Mouse (Mus musculus) intestine, embryonic 16.5 days (tissue): ENCODE measurements at regions not wholly inside any gene's neighbourhood (a gene's known extent, or its start where the extent isn't known, plus 50 kb on each side); places are given as distances from the start of the nearest gene placed in this dataset.
A peak's percentile ranks its signal among the peaks of the same experiment; 100 is the strongest.

Experiments
- ATAC-seq: fragments of 200-750 bp; cut with Nextera tagmentation; 2 replicates; pipeline ENCODE4 v1.8.0; 2017; ENCODE audit warnings: moderate TSS enrichment, moderate library complexity
- H3K27ac ChIP-seq: fragments of 300-500 bp; sonication (generic); 2 replicates; pipeline ENCODE4 v1.5.1; 2014; ENCODE audit warnings: mild to moderate bottlenecking, low read length
- H3K27me3 ChIP-seq: fragments of 300-500 bp; sonication (generic); replicated peaks from 2 replicates; pipeline ENCODE4 v1.6.1; 2014; ENCODE audit warnings: low read length, control low read depth, mixed read lengths; ENCODE audit not compliant: control insufficient read depth, insufficient read depth
- H3K36me3 ChIP-seq: fragments of 300-500 bp; sonication (generic); 2 replicates; pipeline ENCODE4 v1.6.1; 2014; ENCODE audit warnings: low read length, control low read depth; ENCODE audit not compliant: control insufficient read depth, insufficient read depth
- H3K4me1 ChIP-seq: fragments of 300-500 bp; sonication (generic); 2 replicates; pipeline ENCODE4 v1.6.1; 2014; ENCODE audit warnings: low read length, control low read depth, mixed read lengths; ENCODE audit not compliant: control insufficient read depth, insufficient read depth
- H3K4me2 ChIP-seq: fragments of 300-500 bp; sonication (generic); 2 replicates; pipeline ENCODE4 v1.6.1; 2014; ENCODE audit warnings: low read depth, low read length, control low read depth
- H3K4me3 ChIP-seq: fragments of 300-500 bp; sonication (generic); 2 replicates; pipeline ENCODE4 v1.5.1; 2014; ENCODE audit warnings: mild to moderate bottlenecking, low read length
- H3K9ac ChIP-seq: fragments of 300-500 bp; sonication (generic); 2 replicates; pipeline ENCODE4 v1.6.1; 2014; ENCODE audit warnings: low read depth, low read length
- H3K9me3 ChIP-seq: fragments of 300-500 bp; sonication (generic); 2 replicates; pipeline ENCODE4 v1.6.1; 2016; ENCODE audit warnings: low read length, control low read depth; ENCODE audit not compliant: control insufficient read depth
- WGBS: fragments of 180-500 bp; shearing (Covaris S2); extraction: QIAGEN DNeasy Blood & Tissue Kit; methylation state at CpG from one replicate; pipeline ENCODE4 v1.1.7; 2014; 5-methylcytosine and 5-hydroxymethylcytosine counted together

- H3K4me3 ChIP-seq, result no peak overlapping the region
- H3K4me1 ChIP-seq, result no peaks in the 10 kb centered on the region
- H3K9me3 ChIP-seq, result no peaks in the 10 kb centered on the region
- no peak overlapping the region for H3K4me2 ChIP-seq
- H3K27ac ChIP-seq, result no peak overlapping the region
- ATAC-seq, result no peak
- no peaks in the 10 kb centered on the region for H3K36me3 ChIP-seq
- H3K27me3 ChIP-seq, result no peaks in the 10 kb centered on the region
- H3K9ac ChIP-seq, result no peak overlapping the region
Measured at GRCm38 (mm10) chr5:12639549-12639948, 256.4 kb downstream of the Sema3d start.

DNA sequence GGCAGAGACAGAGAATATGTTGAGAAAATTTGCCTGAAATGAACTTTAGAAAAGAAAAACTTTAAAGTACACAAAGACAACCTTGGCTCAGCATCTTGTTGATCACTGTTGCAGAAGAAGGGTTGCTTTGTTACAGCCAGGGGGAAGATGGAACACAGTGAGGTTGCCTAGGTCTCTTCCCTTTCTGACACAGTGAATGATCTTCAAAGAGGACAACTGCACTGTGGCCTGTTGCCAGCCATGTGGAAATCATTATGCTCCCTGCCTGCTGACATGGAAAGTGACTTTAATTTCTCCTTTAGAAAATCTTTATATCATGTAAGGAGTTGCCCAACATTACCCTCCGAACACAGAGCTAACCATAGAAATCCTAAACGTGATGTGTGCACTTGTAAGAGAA, 263.1 kb downstream of the Sema3d start:
- 84% methylated on average over 2 of the region's 2 CpGs for WGBS
- H3K9ac ChIP-seq, result no peak overlapping the region
- no peak overlapping the region for H3K4me2 ChIP-seq
- no peaks in the 10 kb centered on the region for H3K36me3 ChIP-seq
- H3K27ac ChIP-seq, result no peak overlapping the region
- H3K27me3 ChIP-seq, result no peaks in the 10 kb centered on the region
- H3K4me1 ChIP-seq, result no peaks in the 10 kb centered on the region
- H3K4me3 ChIP-seq, result no peak overlapping the region
- no peak for ATAC-seq
- no peaks in the 10 kb centered on the region for H3K9me3 ChIP-seq

- no peak for ATAC-seq
- WGBS, result 78% methylated on average over 2 of the region's 2 CpGs
- no peak overlapping the region for H3K27ac ChIP-seq
- no peaks in the 10 kb centered on the region for H3K4me1 ChIP-seq
- no peaks in the 10 kb centered on the region for H3K36me3 ChIP-seq
- no peak overlapping the region for H3K4me3 ChIP-seq
- no peaks in the 10 kb centered on the region for H3K27me3 ChIP-seq
- no peak overlapping the region for H3K4me2 ChIP-seq
- no peak overlapping the region for H3K9ac ChIP-seq
- H3K9me3 ChIP-seq, result no peaks in the 10 kb centered on the region
Measured at GRCm38 (mm10) chr5:12673666-12674065, 290.5 kb downstream of the Sema3d start.

DNA sequence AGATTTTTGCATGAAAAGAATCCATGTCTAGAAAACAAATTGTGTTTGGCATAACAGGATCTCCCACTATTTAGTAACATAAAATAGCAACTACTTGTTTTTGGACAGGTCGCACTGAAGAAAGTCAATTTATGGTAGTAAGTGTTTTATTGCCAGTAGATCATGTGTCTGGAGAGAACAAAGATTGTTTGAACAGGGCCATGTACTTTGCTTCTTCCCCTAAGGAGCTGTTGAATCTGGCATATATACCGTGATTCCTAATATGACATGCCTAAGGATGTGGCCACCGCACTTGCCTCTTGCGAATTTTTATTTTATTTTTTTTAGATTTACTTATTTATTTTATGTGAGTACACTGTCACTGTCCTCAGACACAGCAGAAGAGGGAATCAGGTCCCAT, 290.9 kb downstream of the Sema3d start:
- no peak overlapping the region for H3K9ac ChIP-seq
- H3K36me3 ChIP-seq, result no peaks in the 10 kb centered on the region
- no peaks in the 10 kb centered on the region for H3K9me3 ChIP-seq
- no peaks in the 10 kb centered on the region for H3K27me3 ChIP-seq
- H3K4me2 ChIP-seq, result no peak overlapping the region
- ATAC-seq, result peak; percentile 73
- no peaks in the 10 kb centered on the region for H3K4me1 ChIP-seq
- 73% methylated on average over 4 of the region's 4 CpGs for WGBS
- no peak overlapping the region for H3K27ac ChIP-seq
- H3K4me3 ChIP-seq, result no peak overlapping the region

DNA sequence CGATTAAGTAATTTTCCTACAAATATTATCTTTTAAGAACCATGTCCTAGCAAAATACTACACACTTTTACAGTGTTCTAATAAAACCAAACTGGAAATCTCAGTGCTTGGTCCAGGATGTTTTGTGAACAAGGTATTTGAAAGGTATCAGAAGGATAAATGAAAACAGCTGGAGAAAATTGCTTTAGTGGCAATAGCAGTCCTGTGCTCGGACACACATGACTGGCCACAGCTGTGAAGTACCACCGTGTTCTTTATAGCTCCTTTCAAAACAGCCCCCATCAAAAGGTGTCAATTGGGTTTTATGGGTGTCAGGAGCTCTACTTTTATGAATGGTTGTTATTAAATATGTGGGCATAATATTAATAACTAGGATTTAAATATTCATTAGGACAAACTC, 293.5 kb downstream of the Sema3d start:
- WGBS, result 58% methylated on average over 3 of the region's 3 CpGs
- H3K27ac ChIP-seq, result no peak overlapping the region
- H3K36me3 ChIP-seq, result no peaks in the 10 kb centered on the region
- no peak overlapping the region for H3K4me2 ChIP-seq
- H3K27me3 ChIP-seq, result no peaks in the 10 kb centered on the region
- H3K4me1 ChIP-seq, result no peaks in the 10 kb centered on the region
- no peak overlapping the region for H3K9ac ChIP-seq
- ATAC-seq, result no peak
- no peak overlapping the region for H3K4me3 ChIP-seq
- no peaks in the 10 kb centered on the region for H3K9me3 ChIP-seq

DNA sequence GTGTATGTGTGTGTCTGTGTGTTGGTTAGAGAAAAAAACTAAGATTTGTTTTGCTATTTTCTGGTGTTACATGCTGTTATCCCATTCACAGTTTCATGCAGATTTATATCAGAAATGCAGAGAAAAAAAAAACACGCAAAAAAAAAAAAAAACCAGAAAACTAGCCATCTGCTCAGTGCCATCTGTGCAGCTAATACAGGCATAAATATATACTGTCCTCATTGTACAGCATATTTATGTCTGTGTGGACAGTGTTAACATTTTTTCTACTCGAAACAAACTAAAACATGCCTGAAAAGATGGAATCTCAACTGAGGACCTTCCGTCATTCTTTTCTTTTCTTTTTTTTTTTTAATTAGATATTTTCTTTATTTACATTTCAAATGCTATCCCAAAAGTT, 331.7 kb downstream of the Sema3d start:
- Histone ChIP-seq H3K9ac (no peak overlapping the region), H3K9me3 (peaks cover 5% of the 10 kb centered on the region), H3K27ac (no peak overlapping the region), H3K4me1 (no peaks in the 10 kb centered on the region), H3K4me3 (no peak overlapping the region), H3K36me3 (no peaks in the 10 kb centered on the region), H3K27me3 (no peaks in the 10 kb centered on the region), H3K4me2 (no peak overlapping the region)
- WGBS, result 73% methylated on average over 3 of the region's 3 CpGs
- no peak for ATAC-seq

- WGBS, result 24% methylated on average over 5 of the region's 5 CpGs
Measured at GRCm38 (mm10) chr5:12751514-12751913, 368.3 kb downstream of the Sema3d start.

DNA sequence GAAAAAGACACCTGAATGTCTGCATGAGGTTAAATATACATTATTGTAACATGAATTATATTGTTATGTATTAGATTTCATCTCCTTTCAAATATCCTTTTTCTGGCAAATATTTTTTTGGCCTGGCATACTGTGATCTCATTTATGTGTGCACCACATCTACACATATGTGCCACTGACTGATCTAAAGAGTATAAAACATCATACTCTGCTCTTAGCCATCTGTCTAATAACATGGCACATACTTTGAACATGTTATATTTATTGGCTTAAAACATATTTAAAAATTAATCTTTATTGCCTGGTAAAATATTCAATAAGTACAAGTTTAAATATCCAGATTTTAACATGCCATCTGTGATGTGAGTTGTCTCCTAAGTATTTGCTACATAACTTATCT, 365.6 kb upstream of the Sema3a start:
- Histone ChIP-seq H3K27me3 (no peaks in the 10 kb centered on the region), H3K4me1 (no peaks in the 10 kb centered on the region), H3K9ac (no peak overlapping the region), H3K4me2 (no peak overlapping the region), H3K36me3 (no peaks in the 10 kb centered on the region), H3K4me3 (no peak overlapping the region), H3K27ac (no peak overlapping the region), H3K9me3 (no peaks in the 10 kb centered on the region)
- ATAC-seq, result no peak

More at GRCm38 (mm10) chr5:12751514-12751913, 368.3 kb downstream of the Sema3d start:
- Histone ChIP-seq H3K4me3 (no peak overlapping the region), H3K9me3 (no peaks in the 10 kb centered on the region), H3K36me3 (no peaks in the 10 kb centered on the region), H3K9ac (no peak overlapping the region), H3K27me3 (no peaks in the 10 kb centered on the region), H3K4me1 (no peaks in the 10 kb centered on the region), H3K4me2 (no peak overlapping the region), H3K27ac (no peak overlapping the region)
- ATAC-seq, result no peak

DNA sequence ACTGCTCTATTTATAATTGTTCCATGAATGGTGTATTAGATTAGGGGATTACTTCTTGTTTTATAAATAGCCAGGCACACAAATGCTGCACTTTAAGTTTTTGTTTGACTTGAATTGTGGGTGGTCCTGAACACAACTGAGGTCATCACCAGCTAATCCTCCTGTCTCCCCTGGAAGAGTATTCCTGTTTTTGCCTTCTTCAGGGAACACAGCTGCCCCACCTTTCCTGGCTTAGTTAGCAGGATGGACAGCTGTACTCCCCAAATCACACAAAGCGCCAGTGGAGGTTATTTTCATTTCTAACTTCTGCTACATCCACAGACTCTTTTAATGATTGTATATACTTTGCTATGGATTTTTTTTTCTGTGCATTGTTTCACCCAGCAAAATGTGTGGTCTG, 357.8 kb upstream of the Sema3a start:
- 42% methylated on average over 1 of the region's 1 CpGs for WGBS
- ATAC-seq, result no peak
- Histone ChIP-seq H3K4me1 (no peaks in the 10 kb centered on the region), H3K9me3 (no peaks in the 10 kb centered on the region), H3K27ac (no peak overlapping the region), H3K27me3 (no peaks in the 10 kb centered on the region), H3K36me3 (no peaks in the 10 kb centered on the region), H3K4me3 (no peak overlapping the region), H3K4me2 (no peak overlapping the region), H3K9ac (no peak overlapping the region)

- no peaks in the 10 kb centered on the region for H3K36me3 ChIP-seq
- no peak for ATAC-seq
- H3K4me3 ChIP-seq, result no peak overlapping the region
- H3K9ac ChIP-seq, result no peak overlapping the region
- H3K9me3 ChIP-seq, result no peaks in the 10 kb centered on the region
- WGBS, result 83% methylated on average over 3 of the region's 3 CpGs
- no peak overlapping the region for H3K27ac ChIP-seq
- H3K4me1 ChIP-seq, result no peaks in the 10 kb centered on the region
- no peaks in the 10 kb centered on the region for H3K27me3 ChIP-seq
- no peak overlapping the region for H3K4me2 ChIP-seq
Measured at GRCm38 (mm10) chr5:12782681-12783080, 342.5 kb upstream of the Sema3a start.
